Mouse (Mus musculus) embryonic fibroblast, embryonic 13.5 days (primary cell): ENCODE results near the gene Tmcc3. TPM values are rescaled to one million over a fixed set of nuclear protein-coding genes. Genes with fewer than 3 reads are reported as not detected.

Experiments
- H3K27ac ChIP-seq: 2 replicates; pipeline ENCODE4 v1.5.1; 2012; ENCODE audit warnings: low read length, control low read depth, inconsistent platforms; ENCODE audit not compliant: insufficient read depth
- H3K4me1 ChIP-seq: 2 replicates; pipeline ENCODE4 v1.6.1; 2011; ENCODE audit warnings: low read length; ENCODE audit not compliant: control insufficient read depth, insufficient read depth
- H3K4me3 ChIP-seq: 2 replicates; pipeline ENCODE4 v1.5.1; 2011; ENCODE audit warnings: mild to moderate bottlenecking, control low read depth, low read length; ENCODE audit not compliant: insufficient read depth
- CTCF ChIP-seq: IDR thresholded peaks from 2 replicates; pipeline ENCODE4 v1.5.1; 2011; ENCODE audit warnings: mild to moderate bottlenecking, control low read depth, low read length, moderate library complexity, borderline replicate concordance; ENCODE audit not compliant: insufficient read depth
- POLR2A ChIP-seq: IDR thresholded peaks from 2 replicates; pipeline ENCODE4 v1.6.1; 2011; ENCODE audit warnings: low read depth, mild to moderate bottlenecking, control low read depth, low read length, moderate library complexity
- polyA plus RNA-seq: library from polyadenylated mRNA; stranded (reverse); fragments of >200 nt; gene quantifications from 2 replicates; pipeline ENCODE4 v1.2.4, GENCODE M21; 2011; ENCODE audit warnings: low read depth; ENCODE audit not compliant: missing spikeins, insufficient read length

Tmcc3 gene
- polyA plus RNA-seq, 1 experiment, result 10.2 TPM

GRCm38 (mm10) chr10:94566222-94566868 lies 254.6 kb downstream of the Tmcc3 start:
- Histone ChIP-seq H3K27ac (no peak overlapping the region), H3K4me3 (no peak overlapping the region), H3K4me1 (peaks cover 4% of the 10 kb centered on the region)
- TF ChIP-seq POLR2A (no peak), CTCF (no peak)

- Histone ChIP-seq H3K27ac (no peak overlapping the region), H3K4me1 (peaks cover 2% of the 10 kb centered on the region), H3K4me3 (no peak overlapping the region)
- TF ChIP-seq POLR2A (no peak), CTCF (no peak)
These were observed 255.5 kb downstream of the Tmcc3 start for GRCm38 (mm10) chr10:94567251-94567650.

GRCm38 (mm10) chr10:94567915-94568314 lies 256.2 kb downstream of the Tmcc3 start:
- TF ChIP-seq CTCF (no peak), POLR2A (no peak)
- Histone ChIP-seq H3K27ac (no peak overlapping the region), H3K4me3 (no peak overlapping the region), H3K4me1 (peaks cover 2% of the 10 kb centered on the region)

- H3K27ac ChIP-seq, result no peak overlapping the region
- peaks cover 2% of the 10 kb centered on the region for H3K4me1 ChIP-seq
- TF ChIP-seq POLR2A (no peak), CTCF (no peak)
- H3K4me3 ChIP-seq, result no peak overlapping the region
These were observed 257.1 kb downstream of the Tmcc3 start for GRCm38 (mm10) chr10:94568867-94569266.

- H3K27ac ChIP-seq, result no peak overlapping the region
- no peak overlapping the region for H3K4me3 ChIP-seq
- TF ChIP-seq CTCF (no peak), POLR2A (no peak)
- H3K4me1 ChIP-seq, result peaks cover 2% of the 10 kb centered on the region
These were observed 258.0 kb downstream of the Tmcc3 start for GRCm38 (mm10) chr10:94569731-94570130.

GRCm38 (mm10) chr10:94571927-94572620 lies 260.3 kb downstream of the Tmcc3 start:
- Histone ChIP-seq H3K27ac (no peak overlapping the region), H3K4me1 (peaks cover 11% of the 10 kb centered on the region), H3K4me3 (no peak overlapping the region)
- TF ChIP-seq POLR2A (no peak), CTCF (no peak)

GRCm38 (mm10) chr10:94572772-94573171 lies 261.0 kb downstream of the Tmcc3 start:
- H3K4me1 ChIP-seq, result peaks cover 11% of the 10 kb centered on the region

GRCm38 (mm10) chr10:94574451-94575333 lies 262.9 kb downstream of the Tmcc3 start:
- Histone ChIP-seq H3K27ac (no peak overlapping the region), H3K4me3 (no peak overlapping the region), H3K4me1 (peaks cover 11% of the 10 kb centered on the region)
- TF ChIP-seq POLR2A, result no peak
- no peak for TF ChIP-seq CTCF

More at GRCm38 (mm10) chr10:94572772-94573171, 261.0 kb downstream of the Tmcc3 start:
- Histone ChIP-seq H3K4me3 (no peak overlapping the region), H3K27ac (no peak overlapping the region)
- TF ChIP-seq CTCF (no peak), POLR2A (no peak)

- TF ChIP-seq CTCF (no peak), POLR2A (no peak)
- H3K27ac ChIP-seq, result no peak overlapping the region
- H3K4me1 ChIP-seq, result peaks cover 9% of the 10 kb centered on the region
- no peak overlapping the region for H3K4me3 ChIP-seq
These were observed 264.2 kb downstream of the Tmcc3 start for GRCm38 (mm10) chr10:94575958-94576357.
